Mouse (Mus musculus) cerebellum, postnatal 4 days (tissue): ENCODE results near the gene Acaca.

Experiments used
- DNase-seq, 2 experiments: peaks; one replicate each; pipeline ENCODE4 v3.0.0; 2022; ENCODE audit warnings: low spot score in 2 of 2, mixed read lengths in 1 of 2

Gene Acaca

DNA sequence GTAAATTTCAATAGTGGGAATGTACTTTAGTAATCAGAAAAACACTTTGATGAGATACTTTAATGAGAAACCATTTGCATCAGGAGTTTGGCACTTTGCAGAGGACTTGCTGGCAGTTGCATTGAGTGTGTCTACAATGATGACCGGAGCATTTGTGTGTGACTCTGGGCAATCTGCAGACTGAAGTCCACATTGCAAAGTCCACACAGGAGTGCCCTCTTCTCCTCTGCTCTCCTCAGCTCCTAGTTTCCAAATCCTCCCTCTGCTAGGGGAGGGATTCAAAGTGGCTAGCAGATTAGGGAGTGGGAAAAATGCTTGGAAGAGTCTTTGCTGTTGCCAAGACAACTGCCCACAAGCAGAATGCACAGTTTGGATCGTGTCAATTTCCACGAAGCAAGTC is 16.6 kb downstream of the Acaca start:
- no peak for DNase-seq

- DNase-seq: no peak
These were observed 21.4 kb downstream of the Acaca start for GRCm38 (mm10) chr11:84150884-84151283.

DNA sequence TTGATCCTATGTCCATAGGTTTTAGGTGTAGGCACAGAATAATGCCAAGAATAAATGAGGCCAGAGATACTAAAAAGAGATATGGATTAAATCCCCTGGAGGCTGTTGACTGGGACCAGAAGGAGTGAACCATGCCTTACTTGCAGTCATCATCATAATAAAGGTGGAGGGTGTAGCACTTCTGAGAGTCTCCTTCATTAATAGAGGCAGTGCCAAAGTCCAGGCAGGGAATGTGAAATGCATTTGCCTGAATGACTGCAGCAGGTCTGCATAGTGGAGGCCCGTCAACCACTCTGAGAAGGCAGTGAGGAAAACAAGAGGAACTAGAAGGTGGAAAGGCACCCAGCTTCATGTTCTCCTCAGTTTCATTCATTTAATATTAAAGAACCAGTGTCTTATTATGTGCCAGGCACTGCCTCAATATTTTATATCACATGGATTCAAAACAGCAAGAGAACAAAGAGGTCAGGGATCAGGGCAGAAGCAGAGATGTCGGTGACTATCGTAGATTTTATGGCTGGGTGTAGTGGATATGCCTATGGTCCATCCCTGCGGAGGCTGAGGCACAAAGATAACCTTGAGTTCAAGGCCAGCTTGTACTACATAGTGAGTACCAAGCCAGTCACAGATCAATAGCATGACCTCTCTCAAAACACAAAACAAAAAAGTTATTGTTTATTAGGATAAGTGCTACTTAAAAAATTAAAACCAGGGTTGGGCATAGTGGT is 27.2 kb downstream of the Acaca start:
- no peak for DNase-seq

GRCm38 (mm10) chr11:84164123-84164522 is 34.7 kb downstream of the Acaca start:
- no peak for DNase-seq

DNA sequence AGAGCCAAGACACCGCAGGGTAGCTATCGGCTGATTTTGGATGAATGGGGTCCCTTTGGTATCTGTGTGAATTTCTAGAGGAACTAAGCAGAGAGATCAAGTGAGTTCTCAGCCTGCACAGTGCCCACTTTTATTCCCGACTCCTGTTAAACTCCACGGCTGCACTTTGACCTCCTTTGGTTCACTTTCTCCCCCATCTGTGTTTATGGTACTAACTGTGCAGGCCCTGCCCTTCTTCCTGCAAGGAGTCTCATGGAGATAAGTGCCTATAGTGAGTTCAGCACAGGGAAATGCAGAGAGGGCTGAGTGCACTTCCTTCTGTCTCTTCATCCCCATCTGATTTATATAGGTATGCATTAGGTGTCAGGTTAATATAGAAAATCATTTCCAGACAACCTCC is 35.1 kb downstream of the Acaca start:
- no peak for DNase-seq

GRCm38 (mm10) chr11:84167046-84167526 is 37.6 kb downstream of the Acaca start, which contains the start of gene Gm11437:
Gene Gm11437, minus strand, starts transcription at chr11:84167476.
- DNase-seq: no peak

DNA sequence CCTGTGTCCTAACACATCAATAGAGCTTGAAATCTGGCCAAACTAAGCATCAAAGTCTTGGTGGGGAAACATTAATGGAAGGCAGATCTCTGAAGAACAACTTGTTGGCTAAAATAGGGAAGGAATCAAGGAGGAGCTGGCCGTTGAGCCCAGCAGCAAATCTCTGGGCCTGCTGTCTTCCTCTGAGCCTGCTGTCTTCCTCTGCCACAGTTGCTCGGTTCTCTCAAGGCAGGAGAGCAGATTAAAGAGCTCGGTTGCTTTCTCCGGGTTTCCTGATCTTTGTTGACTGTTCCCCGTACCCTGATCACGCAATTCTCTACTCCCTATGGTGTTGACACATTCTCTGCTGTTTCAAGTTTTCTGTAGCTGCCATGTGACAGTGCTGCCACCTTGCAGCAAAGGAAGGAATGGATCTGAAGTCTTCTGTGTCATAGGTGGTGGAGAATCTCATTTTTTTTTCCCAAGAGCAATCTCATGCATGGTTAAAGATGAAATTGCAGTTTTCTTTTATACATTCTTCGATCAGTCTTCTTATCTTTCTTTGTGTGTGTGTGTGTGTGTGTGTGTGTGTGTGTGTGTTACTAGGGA is 39.3 kb downstream of the Acaca start:
- peak in 1 of 2 experiments; percentile 15 for DNase-seq

- no peak for DNase-seq
These were observed 43.3 kb downstream of the Acaca start for GRCm38 (mm10) chr11:84172539-84173435.

- no peak for DNase-seq
These were observed 49.1 kb downstream of the Acaca start for GRCm38 (mm10) chr11:84178571-84178970.

- peak; percentile 89 to 96 for DNase-seq
These were observed 49.9 kb downstream of the Acaca start for GRCm38 (mm10) chr11:84179226-84179953.

GRCm38 (mm10) chr11:84179954-84180598 is 50.6 kb downstream of the Acaca start:
- peak in 1 of 2 experiments; percentile 57 for DNase-seq

- DNase-seq: no peak
These were observed 51.8 kb downstream of the Acaca start for GRCm38 (mm10) chr11:84181286-84181685.

GRCm38 (mm10) chr11:84188530-84188929 is 59.1 kb downstream of the Acaca start:
- no peak for DNase-seq

DNA sequence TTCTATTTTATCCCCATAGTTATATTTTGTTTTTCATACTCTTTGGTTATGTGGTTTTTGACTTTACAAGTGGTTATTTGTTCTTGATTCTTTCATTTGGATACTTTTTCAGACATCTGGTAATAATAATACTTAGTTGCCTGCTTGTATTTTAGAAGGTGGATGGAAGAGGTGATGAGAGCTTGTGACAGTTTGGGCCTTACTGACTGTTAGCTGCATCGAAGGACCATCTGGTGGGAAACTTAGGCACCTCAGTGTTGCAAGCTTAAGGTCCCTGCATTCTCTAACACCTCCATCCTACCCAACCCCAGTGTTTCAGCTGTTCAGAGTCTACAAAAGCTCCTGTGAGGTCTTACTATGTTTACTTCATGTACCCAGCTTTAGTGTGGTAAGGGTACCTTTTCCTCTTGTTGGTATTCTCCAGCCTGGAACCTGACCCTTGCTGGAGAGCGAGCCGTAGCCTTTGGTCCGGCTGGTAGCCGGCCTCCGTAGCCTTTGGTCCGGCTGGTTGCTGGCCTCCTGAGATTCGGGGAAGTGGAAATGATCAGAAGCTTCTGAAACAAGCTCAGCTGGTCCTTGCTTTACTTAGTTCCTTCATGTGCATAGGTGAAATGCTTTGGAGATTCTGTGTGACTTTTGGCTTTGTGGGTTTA is 61.2 kb downstream of the Acaca start:
- DNase-seq: no peak

- no peak for DNase-seq
These were observed 63.8 kb downstream of the Acaca start for GRCm38 (mm10) chr11:84193249-84193648.

DNA sequence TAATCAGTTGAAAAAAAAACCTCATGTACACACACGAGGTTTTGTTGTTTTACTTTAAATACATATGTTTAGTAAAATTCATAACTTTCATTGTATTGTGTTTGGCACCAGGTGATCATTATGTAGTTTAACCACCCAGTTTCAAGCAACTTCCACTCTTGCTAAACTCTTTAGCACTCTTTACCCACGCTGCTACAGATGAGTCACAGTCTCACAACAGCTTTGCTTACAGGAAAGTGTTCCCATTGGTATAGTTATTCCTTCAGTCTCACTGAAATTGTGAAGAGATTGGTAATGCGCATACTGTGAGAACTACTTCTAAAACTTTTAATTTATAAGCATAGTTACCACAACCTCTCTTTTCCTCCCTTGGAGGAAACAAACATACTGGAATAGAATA is 65.3 kb downstream of the Acaca start:
- DNase-seq: no peak

DNA sequence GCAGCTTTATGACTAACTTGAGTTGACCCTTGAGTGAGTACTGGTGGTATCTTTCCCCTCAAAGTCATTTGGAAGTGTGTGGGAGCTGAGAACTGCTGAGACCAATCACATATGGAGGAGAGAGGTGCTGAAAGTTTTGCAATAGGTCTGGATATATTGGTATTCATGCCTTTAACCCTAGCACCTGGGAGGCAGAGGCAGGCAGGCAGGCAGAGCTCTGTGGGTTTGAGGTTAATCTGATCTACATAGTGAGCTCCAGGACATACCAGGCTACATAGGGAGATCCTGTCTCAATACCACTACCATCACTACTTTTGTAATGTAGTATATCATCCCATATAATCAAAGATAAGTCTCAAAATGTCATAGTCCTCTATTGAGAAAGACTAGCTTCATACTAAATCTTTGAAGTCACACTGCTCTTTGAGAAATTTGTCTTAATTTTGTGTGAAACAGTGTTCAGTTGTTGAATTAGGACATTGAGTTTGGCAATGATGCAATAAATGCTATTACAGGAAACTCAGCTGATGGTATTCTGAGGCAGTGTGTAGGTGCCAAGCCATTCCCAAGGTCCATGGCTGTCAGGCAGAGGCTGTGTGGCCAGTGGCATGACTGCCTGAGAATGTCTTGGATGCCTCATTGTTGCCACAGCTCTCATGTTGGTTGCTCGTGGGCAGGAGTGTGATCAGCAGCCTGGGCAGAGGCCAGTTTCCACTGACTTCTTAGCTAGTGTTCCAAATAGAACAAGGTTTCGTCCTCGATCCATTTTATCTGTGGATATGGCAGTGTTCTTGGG is 68.3 kb downstream of the Acaca start:
- no peak for DNase-seq

DNA sequence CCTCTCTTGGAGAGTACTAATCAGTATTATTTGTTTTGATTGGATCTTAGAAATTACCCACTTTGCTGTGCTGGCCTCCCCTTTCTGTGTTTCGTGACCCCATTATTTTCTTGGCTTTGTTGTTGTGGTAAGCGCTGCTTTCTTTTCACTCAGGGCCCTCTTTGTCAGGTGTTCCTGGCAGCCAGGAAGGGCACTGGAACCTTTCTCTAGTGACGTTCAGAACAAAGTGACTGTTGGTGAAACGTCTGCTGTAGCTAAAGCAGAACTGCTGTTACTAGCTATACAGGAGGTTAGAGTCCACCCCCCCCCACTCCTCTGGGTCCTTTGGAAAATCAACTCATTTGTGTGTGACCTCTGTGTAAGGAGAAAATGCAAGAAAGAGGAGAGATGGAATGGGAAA is 76.3 kb downstream of the Acaca start:
- no peak for DNase-seq

DNA sequence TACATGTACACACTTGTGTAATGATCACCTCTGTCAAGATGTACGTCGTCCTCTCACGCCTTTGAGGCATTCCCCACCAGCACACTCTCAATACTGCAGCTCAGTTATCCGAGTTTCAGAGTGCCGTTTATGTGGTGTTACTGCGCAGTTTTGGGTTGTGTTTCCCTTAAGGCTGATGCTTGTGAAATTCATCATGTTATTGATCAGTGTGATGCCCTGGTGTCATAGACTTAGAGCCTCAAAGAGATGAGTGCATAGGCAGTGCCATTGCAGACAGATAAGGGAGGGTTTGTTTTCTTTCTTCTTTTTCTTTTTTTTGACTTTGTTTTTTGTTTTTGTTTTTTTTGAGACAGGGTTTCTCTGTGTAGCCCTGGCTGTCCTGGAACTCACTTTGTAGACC is 81.4 kb downstream of the Acaca start:
- DNase-seq: no peak

DNA sequence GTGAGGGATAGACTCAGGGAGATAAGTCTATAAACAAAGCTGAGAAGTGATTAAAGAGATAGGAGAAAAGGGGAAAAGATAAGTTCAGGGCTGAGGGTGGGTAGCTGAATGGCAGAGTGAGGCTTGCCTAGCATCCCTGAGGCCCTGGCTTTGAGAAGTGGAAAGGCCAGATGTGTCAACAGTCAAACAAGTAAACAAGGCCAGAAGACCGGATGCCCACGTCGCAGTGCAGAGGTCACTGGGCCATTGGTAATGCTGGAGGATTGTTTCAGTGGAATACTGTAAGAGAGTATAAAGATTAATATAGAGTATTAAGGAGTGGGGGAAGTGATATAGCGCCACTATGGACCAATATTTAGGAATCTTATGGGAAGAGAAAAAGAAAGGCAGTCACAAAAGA is 89.5 kb downstream of the Acaca start:
- DNase-seq: no peak
